Mouse (Mus musculus) adrenal gland, postnatal 14 days (tissue): ENCODE measurements at regions not wholly inside any gene's neighbourhood (a gene's known extent, or its start where the extent isn't known, plus 50 kb on each side); places are given as distances from the start of the nearest gene placed in this dataset.

Experiments
- DNase-seq: peaks from one replicate; pipeline ENCODE4 v3.0.0; 2021; ENCODE audit warnings: mixed read lengths

GRCm38 (mm10) chr13:110902994-110903644 lies 351.7 kb upstream of the Actbl2 start:
- peak; percentile 84 for DNase-seq

- peak; percentile 56 for DNase-seq
Measured at GRCm38 (mm10) chr13:110907319-110907955, 347.4 kb upstream of the Actbl2 start.

- no peak for DNase-seq
Measured at GRCm38 (mm10) chr13:110911866-110912265, 342.9 kb upstream of the Actbl2 start.

- DNase-seq: no peak
Measured at GRCm38 (mm10) chr13:110913177-110913576, 341.6 kb upstream of the Actbl2 start.

- peak; percentile 13 for DNase-seq
Measured at GRCm38 (mm10) chr13:110913687-110914086, 341.1 kb upstream of the Actbl2 start.

GRCm38 (mm10) chr13:110915161-110915560 lies 339.7 kb upstream of the Actbl2 start:
- no peak for DNase-seq

- DNase-seq: no peak
Measured at GRCm38 (mm10) chr13:110923936-110924335, 330.9 kb upstream of the Actbl2 start.

GRCm38 (mm10) chr13:110924897-110925296 lies 329.9 kb upstream of the Actbl2 start:
- DNase-seq: no peak

GRCm38 (mm10) chr13:110928143-110928542 lies 326.7 kb upstream of the Actbl2 start:
- no peak for DNase-seq

GRCm38 (mm10) chr13:110928894-110929293 lies 325.9 kb upstream of the Actbl2 start:
- DNase-seq: no peak

- peak; percentile 20 for DNase-seq
Measured at GRCm38 (mm10) chr13:110929579-110929978, 325.2 kb upstream of the Actbl2 start.

- no peak for DNase-seq
Measured at GRCm38 (mm10) chr13:110941587-110941986, 313.2 kb upstream of the Actbl2 start.

GRCm38 (mm10) chr13:110942986-110943644 lies 311.7 kb upstream of the Actbl2 start:
- no peak for DNase-seq

GRCm38 (mm10) chr13:110944061-110944460 lies 310.8 kb upstream of the Actbl2 start:
- DNase-seq: no peak

- no peak for DNase-seq
Measured at GRCm38 (mm10) chr13:110944683-110945082, 310.1 kb upstream of the Actbl2 start.

- DNase-seq: no peak
Measured at GRCm38 (mm10) chr13:110960212-110960611, 294.6 kb upstream of the Actbl2 start.

- DNase-seq: peak; percentile 28
Measured at GRCm38 (mm10) chr13:110967109-110967508, 287.7 kb upstream of the Actbl2 start.

GRCm38 (mm10) chr13:110967626-110968506 lies 286.9 kb upstream of the Actbl2 start:
- DNase-seq: peak; percentile 73

GRCm38 (mm10) chr13:110968507-110968905 lies 286.3 kb upstream of the Actbl2 start:
- peak; percentile 8 for DNase-seq

- no peak for DNase-seq
Measured at GRCm38 (mm10) chr13:110977379-110977778, 277.4 kb upstream of the Actbl2 start.

- DNase-seq: no peak
Measured at GRCm38 (mm10) chr13:110978022-110978421, 276.8 kb upstream of the Actbl2 start.

- DNase-seq: no peak
Measured at GRCm38 (mm10) chr13:110990677-110991076, 264.1 kb upstream of the Actbl2 start.
